Mouse (Mus musculus): Measurements from ENCODE around the gene Atp8b2. TPM values are rescaled to one million over a fixed set of nuclear protein-coding genes. Genes with fewer than 3 reads are reported as not detected.

The Atp8b2 gene
- polyA plus RNA-seq, 1 experiment from 2014 or later = 19.1 TPM

DNA sequence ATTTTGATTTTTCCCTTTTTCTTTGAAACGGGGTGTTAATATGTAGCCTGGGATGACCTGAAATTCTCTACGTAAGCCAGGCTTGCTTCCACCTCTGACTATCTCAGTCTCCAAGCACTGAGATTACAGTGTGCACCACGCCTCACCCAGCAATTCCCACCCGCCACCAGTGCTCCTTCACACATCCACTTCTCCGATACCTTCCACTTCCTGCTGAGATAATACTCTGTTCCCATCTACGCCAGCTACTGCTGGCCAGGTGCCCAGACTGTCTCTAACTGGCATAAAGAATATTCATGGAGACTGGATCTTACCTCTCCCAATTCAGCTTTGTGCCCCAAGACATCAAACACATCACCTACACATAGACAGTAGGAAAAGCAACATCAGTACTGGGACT, 14.7 kb downstream of the Atp8b2 start:
- H3K4me1 ChIP-seq (replicated peaks; ENCODE audit: control insufficient read depth, insufficient read depth, low read length) = no peaks in the 10 kb centered on the region
- WGBS = 96% methylated on average over 6 of the region's 6 CpGs
- no peaks in the 10 kb centered on the region for H3K27me3 ChIP-seq (ENCODE audit: control insufficient read depth, insufficient read depth, low read length)

DNA sequence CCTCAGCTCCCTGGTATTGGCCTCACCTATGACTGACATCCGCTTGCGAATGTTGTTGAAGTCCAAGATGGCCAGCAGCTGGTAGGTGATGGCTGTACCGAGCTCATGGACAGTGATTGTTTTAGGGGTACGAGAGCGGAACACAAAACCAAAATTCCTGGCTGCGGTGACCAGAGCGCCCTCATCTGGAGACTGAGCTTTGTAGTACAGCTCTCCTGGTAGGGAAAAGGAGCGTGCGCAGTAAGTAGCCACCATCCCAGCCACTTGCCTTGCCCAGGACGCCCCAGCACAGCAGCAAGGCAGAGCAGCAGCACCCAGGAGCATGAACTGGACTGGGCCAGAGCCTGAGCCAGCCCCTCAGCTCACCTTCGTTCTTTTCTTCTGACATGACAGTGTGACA, 15.3 kb downstream of the Atp8b2 start:
- Histone ChIP-seq H3K9me3 (ENCODE audit: control insufficient read depth, low read length) (no peaks in the 10 kb centered on the region), H3K4me3 (ENCODE audit: low read depth, low read length) (no peak overlapping the region), H3K4me2 (replicated peaks; ENCODE audit: low read depth, low read length) (no peak overlapping the region), H3K4me1 (replicated peaks; ENCODE audit: control insufficient read depth, insufficient read depth, low read length) (no peaks in the 10 kb centered on the region), H3K36me3 (ENCODE audit: control insufficient read depth, insufficient read depth, low read length) (peaks cover 37% of the 10 kb centered on the region), H3K27ac (ENCODE audit: low read depth, low read length) (no peak overlapping the region), H3K27me3 (ENCODE audit: control insufficient read depth, insufficient read depth, low read length) (no peaks in the 10 kb centered on the region), H3K9ac (ENCODE audit: low read depth, low read length) (no peak overlapping the region)
- DNase-seq (ENCODE audit: low spot score) (no peak), ATAC-seq (ENCODE audit: low FRiP score) (no peak)
- WGBS = 91% methylated on average over 11 of the region's 11 CpGs

More for the DNA sequence above, 14.7 kb downstream of the Atp8b2 start:
- no peak overlapping the region for H3K4me3 ChIP-seq (ENCODE audit: low read depth, low read length)
- H3K27ac ChIP-seq (ENCODE audit: low read depth, low read length) = no peak overlapping the region
- H3K4me2 ChIP-seq (replicated peaks; ENCODE audit: low read depth, low read length) = no peak overlapping the region
- H3K36me3 ChIP-seq (ENCODE audit: control insufficient read depth, insufficient read depth, low read length) = peaks cover 34% of the 10 kb centered on the region
- DNase-seq (ENCODE audit: low spot score) = no peak
- no peak for ATAC-seq (ENCODE audit: low FRiP score)
- H3K9ac ChIP-seq (ENCODE audit: low read depth, low read length) = no peak overlapping the region
- H3K9me3 ChIP-seq (ENCODE audit: control insufficient read depth, low read length) = no peaks in the 10 kb centered on the region

DNA sequence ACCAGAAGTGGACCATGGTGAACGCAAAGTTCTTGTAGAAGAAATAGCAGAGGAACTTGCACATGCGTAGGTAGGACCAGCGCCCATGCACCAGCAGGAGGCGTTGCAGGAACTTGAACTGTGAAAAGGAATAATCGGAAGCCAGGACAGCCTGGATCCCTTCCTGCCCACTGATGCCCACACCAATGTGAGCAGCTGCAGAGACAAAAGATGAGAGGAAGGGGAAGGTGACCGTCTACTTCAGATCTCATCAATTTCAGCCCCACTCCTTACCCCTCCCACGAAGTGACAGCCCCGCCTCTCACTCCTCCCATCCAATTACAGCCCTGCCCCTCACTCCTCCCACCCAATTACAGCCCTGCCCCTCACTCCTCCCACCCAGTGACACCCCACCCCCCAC, 18.3 kb downstream of the Atp8b2 start:
- Histone ChIP-seq H3K27me3 (ENCODE audit: control insufficient read depth, insufficient read depth, low read length) (no peaks in the 10 kb centered on the region), H3K9ac (ENCODE audit: low read depth, low read length) (no peak overlapping the region), H3K4me2 (replicated peaks; ENCODE audit: low read depth, low read length) (no peak overlapping the region), H3K27ac (ENCODE audit: low read depth, low read length) (no peak overlapping the region), H3K4me3 (ENCODE audit: low read depth, low read length) (no peak overlapping the region), H3K36me3 (ENCODE audit: control insufficient read depth, insufficient read depth, low read length) (peaks cover 22% of the 10 kb centered on the region), H3K9me3 (ENCODE audit: control insufficient read depth, low read length) (no peaks in the 10 kb centered on the region), H3K4me1 (replicated peaks; ENCODE audit: control insufficient read depth, insufficient read depth, low read length) (no peaks in the 10 kb centered on the region)
- 81% methylated on average over 8 of the region's 8 CpGs for WGBS
- no peak for DNase-seq (ENCODE audit: low spot score)
- no peak for ATAC-seq (ENCODE audit: low FRiP score)

DNA sequence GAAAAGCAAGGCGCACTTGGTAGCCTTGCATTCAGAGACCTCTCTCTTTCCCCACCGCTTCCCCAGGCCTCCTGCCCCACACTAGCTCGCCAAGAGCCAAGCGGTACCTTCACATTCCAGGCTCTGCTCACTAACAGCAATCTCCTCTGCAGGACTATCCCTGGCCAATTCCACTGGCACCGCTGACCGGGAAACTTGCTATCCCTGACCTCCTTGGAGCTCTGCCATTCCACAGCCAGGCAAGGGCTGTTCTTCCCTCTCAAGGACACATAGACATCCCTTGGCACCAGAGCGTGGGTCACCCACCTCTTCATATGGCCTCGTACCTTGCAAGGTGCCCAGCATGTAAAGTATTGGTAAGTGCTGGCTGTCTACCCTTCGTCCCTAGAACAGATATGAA, 20.4 kb downstream of the Atp8b2 start:
- no peaks in the 10 kb centered on the region for H3K4me1 ChIP-seq (replicated peaks; ENCODE audit: control insufficient read depth, insufficient read depth, low read length)
- H3K9me3 ChIP-seq (ENCODE audit: control insufficient read depth, low read length) = no peaks in the 10 kb centered on the region
- DNase-seq (ENCODE audit: low spot score) (no peak), ATAC-seq (ENCODE audit: low FRiP score) (no peak)
- no peaks in the 10 kb centered on the region for H3K27me3 ChIP-seq (ENCODE audit: control insufficient read depth, insufficient read depth, low read length)
- WGBS = 91% methylated on average over 9 of the region's 9 CpGs
- H3K36me3 ChIP-seq (ENCODE audit: control insufficient read depth, insufficient read depth, low read length) = peaks cover 23% of the 10 kb centered on the region
- H3K4me2 ChIP-seq (replicated peaks; ENCODE audit: low read depth, low read length) = no peak overlapping the region
- H3K27ac ChIP-seq (ENCODE audit: low read depth, low read length) = no peak overlapping the region
- H3K4me3 ChIP-seq (ENCODE audit: low read depth, low read length) = no peak overlapping the region
- no peak overlapping the region for H3K9ac ChIP-seq (ENCODE audit: low read depth, low read length)

DNA sequence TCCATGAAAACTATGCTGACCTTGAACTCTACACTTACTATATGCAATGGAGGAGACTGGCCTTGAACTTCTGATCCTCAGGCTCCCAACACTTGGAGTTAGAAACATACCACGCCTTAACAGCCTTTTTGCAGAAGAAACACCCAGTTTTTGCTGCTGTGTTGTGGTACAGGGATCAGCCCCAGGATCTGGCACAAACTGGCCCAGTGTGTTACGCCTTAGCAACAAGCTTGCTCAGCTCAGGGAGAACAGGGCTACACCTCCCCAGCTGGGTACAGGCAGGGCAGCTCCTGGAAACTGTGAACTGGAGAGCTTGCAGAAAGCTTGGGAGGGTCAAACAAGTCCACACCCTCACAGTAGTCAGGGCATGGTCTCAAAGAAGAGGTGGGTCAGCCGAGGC, 26.8 kb downstream of the Atp8b2 start:
- peaks cover 3% of the 10 kb centered on the region for H3K36me3 ChIP-seq (ENCODE audit: control insufficient read depth, insufficient read depth, low read length)
- DNase-seq (ENCODE audit: low spot score) (no peak), ATAC-seq (ENCODE audit: low FRiP score) (no peak)
- no peak overlapping the region for H3K27ac ChIP-seq (ENCODE audit: low read depth, low read length)
- H3K9me3 ChIP-seq (ENCODE audit: control insufficient read depth, low read length) = no peaks in the 10 kb centered on the region
- H3K4me2 ChIP-seq (replicated peaks; ENCODE audit: low read depth, low read length) = no peak overlapping the region
- H3K9ac ChIP-seq (ENCODE audit: low read depth, low read length) = no peak overlapping the region
- H3K27me3 ChIP-seq (ENCODE audit: control insufficient read depth, insufficient read depth, low read length) = no peaks in the 10 kb centered on the region
- WGBS = 93% methylated on average over 3 of the region's 3 CpGs
- no peak overlapping the region for H3K4me3 ChIP-seq (ENCODE audit: low read depth, low read length)
- no peaks in the 10 kb centered on the region for H3K4me1 ChIP-seq (replicated peaks; ENCODE audit: control insufficient read depth, insufficient read depth, low read length)

DNA sequence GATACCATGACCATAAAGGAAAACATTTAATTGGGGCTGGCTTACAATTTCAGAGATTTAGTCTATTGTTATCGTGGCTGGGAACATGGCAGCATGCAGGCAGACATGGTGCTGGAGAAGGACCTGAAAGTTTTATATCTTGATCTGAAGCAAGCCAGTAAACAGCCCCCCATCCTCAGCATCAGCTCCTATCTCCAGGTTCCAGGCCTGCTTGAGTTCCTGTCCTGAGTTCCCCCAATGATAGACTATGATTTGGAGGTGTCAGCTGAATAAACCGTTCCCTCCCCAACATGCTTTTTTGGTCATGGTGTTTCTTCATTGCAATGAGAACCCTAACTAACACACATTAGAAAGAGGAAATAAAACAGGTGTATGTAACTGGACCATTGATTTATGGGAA, 30.4 kb downstream of the Atp8b2 start:
- Histone ChIP-seq H3K4me3 (ENCODE audit: low read depth, low read length) (no peak overlapping the region), H3K4me1 (replicated peaks; ENCODE audit: control insufficient read depth, insufficient read depth, low read length) (no peaks in the 10 kb centered on the region), H3K27ac (ENCODE audit: low read depth, low read length) (no peak overlapping the region), H3K27me3 (ENCODE audit: control insufficient read depth, insufficient read depth, low read length) (no peaks in the 10 kb centered on the region), H3K36me3 (ENCODE audit: control insufficient read depth, insufficient read depth, low read length) (no peaks in the 10 kb centered on the region; the same call in 1 of the 2 replicates), H3K9me3 (ENCODE audit: control insufficient read depth, low read length) (no peaks in the 10 kb centered on the region), H3K4me2 (replicated peaks; ENCODE audit: low read depth, low read length) (no peak overlapping the region), H3K9ac (ENCODE audit: low read depth, low read length) (no peak overlapping the region)
- ATAC-seq (ENCODE audit: low FRiP score) (no peak), DNase-seq (ENCODE audit: low spot score) (no peak)
- 87% methylated on average over 2 of the region's 2 CpGs for WGBS

DNA sequence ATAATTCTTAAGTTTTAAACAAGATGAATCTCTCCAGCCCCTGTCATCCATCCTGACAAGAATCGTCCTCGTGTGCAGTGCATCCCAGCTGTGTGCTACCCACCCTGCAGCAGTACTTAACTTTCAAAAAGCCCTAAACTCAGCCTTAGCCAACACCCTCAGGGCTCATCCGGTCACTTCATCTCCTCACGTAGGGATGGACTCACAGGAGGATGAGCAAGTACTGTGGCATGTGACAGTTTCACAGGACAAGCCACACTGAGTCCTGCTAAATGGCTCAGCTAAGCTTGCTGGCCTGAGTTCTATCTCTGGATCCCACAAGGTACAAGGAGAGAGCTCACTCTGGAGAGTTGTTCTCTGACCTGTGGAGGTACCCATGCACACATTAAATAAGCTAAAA, 34.4 kb downstream of the Atp8b2 start:
- H3K27me3 ChIP-seq (ENCODE audit: control insufficient read depth, insufficient read depth, low read length) = no peaks in the 10 kb centered on the region
- no peaks in the 10 kb centered on the region for H3K36me3 ChIP-seq (ENCODE audit: control insufficient read depth, insufficient read depth, low read length)
- no peak overlapping the region for H3K4me2 ChIP-seq (replicated peaks; ENCODE audit: low read depth, low read length)
- ATAC-seq (ENCODE audit: low FRiP score) = no peak
- H3K4me3 ChIP-seq (ENCODE audit: low read depth, low read length) = no peak overlapping the region
- no peak overlapping the region for H3K9ac ChIP-seq (ENCODE audit: low read depth, low read length)
- no peaks in the 10 kb centered on the region for H3K9me3 ChIP-seq (ENCODE audit: control insufficient read depth, low read length)
- no peak for DNase-seq (ENCODE audit: low spot score)
- 79% methylated on average over 4 of the region's 4 CpGs for WGBS
- no peak overlapping the region for H3K27ac ChIP-seq (ENCODE audit: low read depth, low read length)
- H3K4me1 ChIP-seq (replicated peaks; ENCODE audit: control insufficient read depth, insufficient read depth, low read length) = no peaks in the 10 kb centered on the region

DNA sequence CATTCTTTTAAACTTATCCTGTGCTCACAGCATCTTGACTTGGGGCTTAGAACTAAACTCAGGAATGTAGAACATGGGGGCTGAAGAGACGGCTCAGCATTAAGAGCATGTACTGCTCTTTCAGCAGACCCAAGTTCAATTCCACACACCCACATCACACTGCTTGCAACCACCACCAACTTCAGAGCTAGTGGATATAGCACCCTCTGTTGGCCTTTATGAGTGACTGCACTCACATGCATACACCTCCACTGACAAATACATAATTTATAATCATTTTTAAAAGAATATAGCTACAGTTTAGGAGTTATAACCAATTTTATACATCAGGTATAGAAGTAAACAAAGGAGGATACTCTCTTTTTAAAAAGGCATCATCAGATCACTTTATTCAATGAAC, 36.9 kb downstream of the Atp8b2 start:
- no peak overlapping the region for H3K9ac ChIP-seq (ENCODE audit: low read depth, low read length)
- ATAC-seq (ENCODE audit: low FRiP score) (no peak), DNase-seq (ENCODE audit: low spot score) (no peak)
- H3K4me2 ChIP-seq (replicated peaks; ENCODE audit: low read depth, low read length) = no peak overlapping the region
- no peaks in the 10 kb centered on the region for H3K27me3 ChIP-seq (ENCODE audit: control insufficient read depth, insufficient read depth, low read length)
- H3K4me1 ChIP-seq (replicated peaks; ENCODE audit: control insufficient read depth, insufficient read depth, low read length) = no peaks in the 10 kb centered on the region
- no peaks in the 10 kb centered on the region for H3K9me3 ChIP-seq (ENCODE audit: control insufficient read depth, low read length)
- no peaks in the 10 kb centered on the region for H3K36me3 ChIP-seq (ENCODE audit: control insufficient read depth, insufficient read depth, low read length)
- WGBS = 90% methylated on average over 1 of the region's 1 CpGs
- H3K4me3 ChIP-seq (ENCODE audit: low read depth, low read length) = no peak overlapping the region
- H3K27ac ChIP-seq (ENCODE audit: low read depth, low read length) = no peak overlapping the region

DNA sequence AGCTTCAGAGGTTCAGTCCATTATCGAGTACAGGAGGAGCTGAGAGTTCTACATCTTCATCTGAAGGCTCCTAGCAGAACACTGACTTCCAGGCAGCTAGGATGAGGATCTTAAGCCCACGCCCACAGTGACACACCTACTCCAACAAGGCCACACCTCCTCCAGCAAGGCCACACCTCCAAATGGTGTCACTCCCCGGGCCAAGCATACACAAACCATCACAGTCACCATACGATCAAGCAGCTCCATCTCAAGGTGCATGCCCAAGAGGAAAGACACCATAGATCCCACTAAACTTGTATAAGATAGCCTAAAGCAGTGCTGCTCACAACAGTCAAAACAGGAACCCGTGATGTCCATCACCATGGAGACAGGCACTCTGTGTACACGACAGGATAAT, 42.6 kb downstream of the Atp8b2 start:
- ATAC-seq (ENCODE audit: low FRiP score) (no peak), DNase-seq (ENCODE audit: low spot score) (no peak)
- Histone ChIP-seq H3K4me2 (replicated peaks; ENCODE audit: low read depth, low read length) (no peak overlapping the region), H3K4me1 (replicated peaks; ENCODE audit: control insufficient read depth, insufficient read depth, low read length) (no peaks in the 10 kb centered on the region), H3K9ac (ENCODE audit: low read depth, low read length) (no peak overlapping the region), H3K27me3 (ENCODE audit: control insufficient read depth, insufficient read depth, low read length) (no peaks in the 10 kb centered on the region), H3K27ac (ENCODE audit: low read depth, low read length) (no peak overlapping the region), H3K4me3 (ENCODE audit: low read depth, low read length) (no peak overlapping the region), H3K36me3 (ENCODE audit: control insufficient read depth, insufficient read depth, low read length) (no peaks in the 10 kb centered on the region), H3K9me3 (ENCODE audit: control insufficient read depth, low read length) (no peaks in the 10 kb centered on the region)
- 73% methylated on average over 6 of the region's 6 CpGs for WGBS

All from hindbrain, embryonic 11.5 days (tissue).